Mouse (Mus musculus): ENCODE measurements around the gene Psmc3ip. TPM values are rescaled to one million over a fixed set of nuclear protein-coding genes. Genes with fewer than 3 reads are reported as not detected.

The Psmc3ip gene
- polyA plus RNA-seq, 1 experiment from 2014 or later: 45.7 TPM

GRCm38 (mm10) chr11:101045826-101046225 lies 49.4 kb downstream of the Psmc3ip start:
- peaks cover 75% of the 10 kb centered on the region for H3K36me3 ChIP-seq
- 90% methylated on average over 4 of the region's 4 CpGs for WGBS
- no peak overlapping the region for H3K4me3 ChIP-seq
- ATAC-seq (ENCODE audit: insufficient number of reproducible peaks, insufficient read depth, low FRiP score, low TSS enrichment): no peak
- no peak overlapping the region for H3K4me2 ChIP-seq (replicated peaks)
- no peaks in the 10 kb centered on the region for H3K27me3 ChIP-seq
- H3K9me3 ChIP-seq: no peaks in the 10 kb centered on the region
- no peaks in the 10 kb centered on the region for H3K4me1 ChIP-seq
- no peak overlapping the region for H3K9ac ChIP-seq
- no peak overlapping the region for H3K27ac ChIP-seq

Small RNA genes within 50 kb of the gene (microRNA-seq; reads per million reads assigned to microRNA genes)
- not detected for gene Gm27626

Other genes with a start within 250 kb of the Psmc3ip start
- gene Stat5b, start 244.7 kb downstream of the Psmc3ip start, polyA plus RNA-seq (2016; fragmentation: Nextera tagmentation; extraction: Ambion mirVana): 22.7 TPM in 2 replicates
- 4.4 and 5.5 TPM in 2 replicates for gene Stat5a, start 236.1 kb downstream of the Psmc3ip start, polyA plus RNA-seq (2016; fragmentation: Nextera tagmentation; extraction: Ambion mirVana)
- gene Stat3, start 155.9 kb downstream of the Psmc3ip start, polyA plus RNA-seq (2016; fragmentation: Nextera tagmentation; extraction: Ambion mirVana): 38.4 and 39.4 TPM in 2 replicates
- 68.4 and 69.6 TPM in 2 replicates for gene Cavin1, start 124.5 kb downstream of the Psmc3ip start, polyA plus RNA-seq (2016; fragmentation: Nextera tagmentation; extraction: Ambion mirVana)
- 32.8 and 33.7 TPM in 2 replicates for gene Atp6v0a1, start 86.0 kb downstream of the Psmc3ip start, polyA plus RNA-seq (2016; fragmentation: Nextera tagmentation; extraction: Ambion mirVana)
- 9.4 and 9.5 TPM in 2 replicates for gene Naglu, start 25.4 kb downstream of the Psmc3ip start, polyA plus RNA-seq (2016; fragmentation: Nextera tagmentation; extraction: Ambion mirVana)
- gene Hsd17b1, start 17.0 kb downstream of the Psmc3ip start, polyA plus RNA-seq (2016; fragmentation: Nextera tagmentation; extraction: Ambion mirVana): 0.15 TPM in 1 of 2 replicates, not detected in the other
- gene Coasy, start 12.9 kb downstream of the Psmc3ip start, polyA plus RNA-seq (2016; fragmentation: Nextera tagmentation; extraction: Ambion mirVana): 43.4 and 45.6 TPM in 2 replicates
- gene Mlx, start 8.2 kb downstream of the Psmc3ip start, polyA plus RNA-seq (2016; fragmentation: Nextera tagmentation; extraction: Ambion mirVana): 37.8 and 42.8 TPM in 2 replicates
- gene Retreg3, start 24.5 kb upstream of the Psmc3ip start, polyA plus RNA-seq (2016; fragmentation: Nextera tagmentation; extraction: Ambion mirVana): 17.0 and 18.6 TPM in 2 replicates
- gene Tubg1, start 24.5 kb upstream of the Psmc3ip start, polyA plus RNA-seq (2016; fragmentation: Nextera tagmentation; extraction: Ambion mirVana): 81.7 and 83.6 TPM in 2 replicates
- gene Tubg2, start 60.5 kb upstream of the Psmc3ip start, polyA plus RNA-seq (2016; fragmentation: Nextera tagmentation; extraction: Ambion mirVana): 9.4 and 10.8 TPM in 2 replicates
- gene Cntnap1, start 75.1 kb upstream of the Psmc3ip start, polyA plus RNA-seq (2016; fragmentation: Nextera tagmentation; extraction: Ambion mirVana): 0.50 and 0.60 TPM in 2 replicates
- gene Plekhh3, start 75.9 kb upstream of the Psmc3ip start, polyA plus RNA-seq (2016; fragmentation: Nextera tagmentation; extraction: Ambion mirVana): 10.3 and 11.9 TPM in 2 replicates
- gene Ccr10, start 80.0 kb upstream of the Psmc3ip start, polyA plus RNA-seq (2016; fragmentation: Nextera tagmentation; extraction: Ambion mirVana): 0.13 and 0.24 TPM in 2 replicates
- 15.6 and 17.3 TPM in 2 replicates for gene Ezh1, start 131.0 kb upstream of the Psmc3ip start, polyA plus RNA-seq (2016; fragmentation: Nextera tagmentation; extraction: Ambion mirVana)
- gene Ramp2, start 150.6 kb upstream of the Psmc3ip start, polyA plus RNA-seq (2016; fragmentation: Nextera tagmentation; extraction: Ambion mirVana): 80.2 and 86.9 TPM in 2 replicates
- gene Vps25, start 158.3 kb upstream of the Psmc3ip start, polyA plus RNA-seq (2016; fragmentation: Nextera tagmentation; extraction: Ambion mirVana): 93.6 and 99.3 TPM in 2 replicates
- gene Wnk4, start 165.1 kb upstream of the Psmc3ip start, polyA plus RNA-seq (2016; fragmentation: Nextera tagmentation; extraction: Ambion mirVana): 7.7 and 8.0 TPM in 2 replicates
- 1.4 and 2.0 TPM in 2 replicates for gene Cntd1, start 183.6 kb upstream of the Psmc3ip start, polyA plus RNA-seq (2016; fragmentation: Nextera tagmentation; extraction: Ambion mirVana)
- 201 and 209 TPM in 2 replicates for gene Coa3, start 183.7 kb upstream of the Psmc3ip start, polyA plus RNA-seq (2016; fragmentation: Nextera tagmentation; extraction: Ambion mirVana)
- gene Becn1, start 206.8 kb upstream of the Psmc3ip start, polyA plus RNA-seq (2016; fragmentation: Nextera tagmentation; extraction: Ambion mirVana): 131 and 137 TPM in 2 replicates
- 163 and 172 TPM in 2 replicates for gene Psme3, start 220.8 kb upstream of the Psmc3ip start, polyA plus RNA-seq (2016; fragmentation: Nextera tagmentation; extraction: Ambion mirVana)
- 1.8 and 2.4 TPM in 2 replicates for gene Aoc2, start 229.6 kb upstream of the Psmc3ip start, polyA plus RNA-seq (2016; fragmentation: Nextera tagmentation; extraction: Ambion mirVana)
- gene Aoc3, start 235.2 kb upstream of the Psmc3ip start, polyA plus RNA-seq (2016; fragmentation: Nextera tagmentation; extraction: Ambion mirVana): 0.04 TPM in 1 of 2 replicates, not detected in the other